Mouse (Mus musculus) ovary, postnatal 10 days (tissue): Measurements from ENCODE around the gene Rnf128.

Experiments used
- DNase-seq: peaks from one replicate; pipeline ENCODE4 v3.0.0; 2022; ENCODE audit warnings: low spot score

Rnf128 gene

DNA sequence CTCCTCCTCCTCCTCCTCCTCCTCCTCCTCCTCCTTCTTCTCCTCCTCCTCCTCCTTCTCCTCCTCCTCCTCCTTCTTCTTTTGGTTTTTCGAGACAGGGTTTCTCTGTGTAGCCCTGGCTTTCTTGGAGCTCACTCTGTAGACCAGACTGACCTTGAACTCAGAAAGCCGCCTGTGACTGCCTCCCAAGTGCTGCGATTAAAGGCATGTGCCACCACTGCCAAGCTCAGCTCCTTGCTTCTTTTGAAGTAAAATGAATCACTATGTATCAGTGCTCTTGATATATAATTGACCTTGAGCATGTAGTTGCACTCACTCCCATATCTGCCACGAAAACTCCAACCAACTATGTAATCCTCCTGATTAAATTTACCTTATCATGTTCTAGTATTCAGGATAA, 59.0 kb downstream of the Rnf128 start:
- DNase-seq = no peak

DNA sequence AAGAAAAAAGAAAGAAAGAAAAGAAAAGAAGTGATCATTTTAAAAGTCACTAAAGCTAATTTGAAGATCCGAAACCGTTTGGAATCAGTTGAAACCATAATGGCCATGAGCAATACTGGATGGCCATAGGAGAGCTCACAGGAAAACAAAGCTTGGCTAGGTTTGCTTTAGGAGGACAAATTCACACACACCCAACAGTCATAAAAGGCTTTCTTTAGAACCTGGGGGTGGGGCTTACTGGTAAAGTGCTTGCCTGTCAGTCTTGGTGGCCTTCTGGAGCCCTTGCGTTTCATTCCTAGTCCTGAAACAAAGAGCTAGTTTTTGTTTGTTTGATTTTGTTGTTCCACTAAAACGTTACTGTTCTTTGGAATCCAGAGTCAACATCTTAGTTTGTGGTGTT, 71.6 kb downstream of the Rnf128 start:
- DNase-seq = no peak

DNA sequence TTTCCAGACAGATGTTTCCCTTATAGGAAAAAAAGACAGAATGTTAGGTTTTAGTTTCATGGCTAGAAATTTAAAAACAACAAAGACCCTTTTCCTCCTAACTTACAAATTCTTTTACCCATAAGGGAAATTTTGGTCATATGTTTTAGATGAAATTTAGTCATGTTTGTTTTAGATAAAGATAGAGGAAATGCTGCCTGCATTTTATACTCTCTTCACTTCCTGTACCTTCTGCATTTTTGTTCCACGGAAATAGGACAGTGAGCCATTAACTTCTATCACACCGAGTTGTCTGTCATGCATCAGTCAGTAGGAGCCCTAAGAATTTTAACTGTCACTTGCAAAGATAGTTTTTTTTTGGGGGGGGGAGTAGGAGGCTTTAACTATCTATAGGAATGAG, 76.6 kb downstream of the Rnf128 start:
- DNase-seq = no peak

DNA sequence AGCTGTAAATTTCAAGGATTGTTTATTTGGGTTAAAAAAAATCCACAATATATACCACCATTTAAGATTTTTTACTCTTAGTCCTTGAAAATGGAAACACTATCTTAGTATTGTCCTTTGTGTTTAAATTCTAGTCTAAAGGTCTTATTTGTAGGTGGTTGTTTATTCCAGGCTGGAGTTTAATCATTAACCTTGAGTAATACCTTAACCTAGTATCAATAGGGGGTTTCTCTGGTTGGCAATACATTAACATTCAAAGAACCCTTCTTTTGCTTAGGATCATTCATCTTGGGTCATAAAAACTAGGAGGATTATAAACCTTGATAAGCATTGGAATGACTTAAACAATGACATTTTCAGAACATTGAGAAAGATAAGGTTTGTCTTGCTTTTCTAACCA, 77.3 kb downstream of the Rnf128 start:
- no peak for DNase-seq

DNA sequence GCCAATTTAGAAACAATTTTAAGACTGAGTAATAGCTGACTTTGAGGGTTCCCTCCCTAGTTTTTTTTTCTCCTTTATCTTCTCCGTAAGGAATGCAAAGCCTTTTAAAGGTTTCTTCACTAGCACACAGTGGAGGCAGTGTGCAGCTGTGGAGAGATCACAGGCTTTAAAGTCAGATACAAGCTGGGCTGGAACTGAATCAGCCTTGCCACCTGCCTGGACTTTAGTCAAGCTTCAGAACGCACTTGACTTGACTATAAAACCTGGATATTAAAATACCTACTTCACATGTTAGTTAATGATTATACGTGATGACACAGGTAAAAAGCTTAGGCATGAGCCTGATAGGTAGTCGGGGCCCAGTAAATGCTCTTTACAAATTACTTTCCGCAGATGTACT, 89.1 kb downstream of the Rnf128 start:
- DNase-seq = no peak

DNA sequence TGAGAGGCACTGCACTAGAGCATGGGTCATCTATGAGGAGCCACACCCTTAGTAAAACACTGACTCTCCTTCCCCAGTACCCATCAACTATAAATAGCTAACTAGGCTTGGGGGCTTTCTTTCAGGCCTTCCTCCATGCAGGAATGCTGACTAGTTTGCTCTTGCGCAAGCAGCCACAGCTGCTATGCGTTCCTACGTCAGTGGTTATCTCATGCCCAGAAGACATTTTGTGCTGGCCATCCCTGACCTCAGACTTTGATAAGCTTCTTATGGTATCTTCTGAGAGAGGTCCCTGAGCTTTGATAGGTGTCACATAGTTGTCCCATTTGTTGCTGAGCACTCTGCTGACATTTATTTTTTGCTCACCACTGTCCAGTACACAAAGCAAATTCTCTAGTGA, 90.2 kb downstream of the Rnf128 start:
- DNase-seq = no peak

DNA sequence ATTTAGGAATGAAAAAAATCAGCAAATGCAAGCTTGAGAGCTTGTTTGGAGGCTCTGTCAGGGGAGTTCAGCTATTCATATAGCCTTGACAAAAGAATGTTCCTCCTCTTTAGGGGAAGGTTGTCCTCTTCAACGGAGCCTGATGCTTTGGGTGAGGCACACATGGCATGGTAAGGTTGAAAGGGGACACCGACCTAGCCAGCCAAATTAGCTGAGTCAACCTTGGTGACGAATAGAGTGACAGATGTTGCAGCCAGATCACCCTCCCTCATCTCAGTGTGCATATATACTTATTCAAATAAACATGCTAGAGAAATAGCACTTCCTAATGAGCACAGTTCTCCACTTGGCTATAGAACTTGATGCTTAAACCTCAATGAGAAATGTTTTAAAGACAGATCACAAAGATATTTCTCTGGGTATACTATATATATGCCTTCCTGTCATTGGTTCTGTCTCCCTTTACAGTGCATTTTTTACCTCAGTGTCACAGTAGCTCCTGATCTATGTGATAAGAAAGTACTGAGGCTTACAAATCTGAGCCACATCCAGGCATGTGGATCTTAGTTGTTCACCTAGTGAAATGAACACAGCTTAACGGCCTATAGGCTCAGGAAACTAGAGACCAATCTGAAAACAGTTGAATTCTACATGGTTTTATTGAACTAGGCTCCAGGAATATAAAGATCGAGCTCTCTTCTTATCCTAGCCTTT, 91.4 kb downstream of the Rnf128 start:
- DNase-seq = no peak

DNA sequence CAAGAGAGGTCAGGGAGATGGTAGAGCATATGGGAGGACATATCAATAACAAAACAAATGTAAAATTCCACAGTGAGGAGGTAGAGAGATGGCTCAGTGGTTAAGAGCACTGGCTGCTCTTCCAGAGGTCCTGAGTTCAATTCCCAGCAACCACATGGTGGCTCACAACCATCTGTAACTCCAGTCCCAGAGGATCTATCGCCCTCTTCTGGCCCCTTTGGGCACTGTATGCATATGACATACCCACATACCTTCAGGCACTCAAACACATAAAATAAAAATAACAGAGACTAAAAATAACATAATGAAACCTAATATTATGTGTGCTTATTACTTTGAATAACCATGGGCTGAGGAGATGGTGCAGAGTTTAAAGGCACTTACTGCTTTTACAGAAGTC, 99.0 kb downstream of the Rnf128 start:
- no peak for DNase-seq

DNA sequence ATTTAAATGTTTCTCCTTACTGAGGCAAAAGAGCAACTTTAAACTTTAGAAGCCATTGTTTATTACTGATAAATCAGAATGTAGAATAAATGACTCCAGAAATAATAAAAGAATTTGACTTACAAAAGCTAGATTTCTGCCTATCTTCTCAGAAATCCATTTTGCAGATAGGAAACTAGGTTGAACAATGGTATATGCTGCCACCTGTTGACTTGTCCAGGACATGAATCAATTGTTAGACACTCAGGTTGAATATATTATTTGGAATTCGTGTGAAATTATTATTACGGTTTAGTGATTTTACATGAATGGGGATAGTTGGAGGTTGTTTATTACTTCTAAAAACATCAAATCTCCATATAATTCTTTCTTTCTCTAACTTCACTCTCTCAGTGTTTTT, 102.7 kb downstream of the Rnf128 start:
- no peak for DNase-seq

DNA sequence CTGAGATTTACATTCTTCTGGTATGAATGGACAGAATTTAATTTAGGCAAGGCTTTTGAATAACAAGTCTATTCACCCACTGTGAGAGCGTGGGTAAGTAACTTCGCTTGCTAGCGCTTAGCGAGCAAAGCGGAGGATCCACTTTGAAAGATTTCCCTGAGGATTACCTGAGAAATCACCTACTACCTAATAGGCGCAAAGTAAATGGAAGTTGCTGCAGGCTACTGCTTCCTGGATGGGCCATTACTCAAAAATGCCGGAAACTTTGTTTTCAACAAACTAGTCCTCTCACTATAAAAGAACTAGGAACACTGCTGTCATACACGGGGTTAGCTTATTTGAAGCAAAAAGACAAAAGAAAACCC, 121.3 kb downstream of the Rnf128 start:
- no peak for DNase-seq

DNA sequence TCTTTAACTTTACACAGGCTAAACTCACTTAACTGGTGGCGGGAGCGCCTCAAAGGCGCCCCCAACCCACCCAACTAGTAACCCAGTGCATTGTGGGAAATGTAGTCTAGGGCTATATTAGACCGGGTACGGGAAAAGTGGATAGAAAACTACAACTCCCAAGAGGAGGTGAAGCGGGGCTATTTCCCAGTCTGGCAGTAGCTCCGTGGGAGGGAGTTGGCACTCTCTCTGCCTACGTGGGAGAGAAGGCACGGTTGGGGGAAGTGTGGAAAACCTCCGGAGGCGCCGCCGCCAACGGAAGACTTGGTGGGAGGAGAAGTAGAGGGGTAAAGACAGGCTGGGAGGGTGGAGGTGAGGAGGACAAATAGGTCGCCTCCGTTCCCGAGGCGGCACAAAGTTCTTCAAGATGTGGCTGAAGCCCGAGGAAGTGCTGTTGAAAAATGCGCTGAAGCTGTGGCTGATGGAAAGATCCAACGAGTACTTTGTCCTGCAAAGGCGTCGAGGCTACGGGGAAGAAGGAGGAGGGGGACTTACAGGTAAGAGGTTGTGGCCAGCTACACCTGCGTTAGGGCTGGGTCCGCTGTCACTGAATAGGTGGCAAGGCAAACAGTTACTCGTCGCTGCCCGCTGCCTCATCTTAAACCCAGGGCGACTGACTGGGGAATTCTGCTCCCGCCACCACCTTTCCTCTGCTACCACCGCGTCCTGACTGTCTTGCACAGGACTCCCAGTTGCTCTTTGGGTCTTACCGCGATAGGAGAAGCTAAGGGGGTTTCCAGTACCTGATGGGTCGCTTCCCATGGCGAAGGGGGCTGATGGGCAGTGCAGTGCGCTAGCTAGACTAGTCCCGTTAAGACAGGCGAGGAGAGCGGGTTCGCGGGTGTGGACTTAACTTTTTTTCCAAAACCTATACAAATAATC, 121.9 kb downstream of the Rnf128 start, which contains the start of gene Tbc1d8b:
TSS of gene Tbc1d8b (plus strand) at position 222 of the 921 bp plus-strand sequence.
- DNase-seq = peak; percentile 20

DNA sequence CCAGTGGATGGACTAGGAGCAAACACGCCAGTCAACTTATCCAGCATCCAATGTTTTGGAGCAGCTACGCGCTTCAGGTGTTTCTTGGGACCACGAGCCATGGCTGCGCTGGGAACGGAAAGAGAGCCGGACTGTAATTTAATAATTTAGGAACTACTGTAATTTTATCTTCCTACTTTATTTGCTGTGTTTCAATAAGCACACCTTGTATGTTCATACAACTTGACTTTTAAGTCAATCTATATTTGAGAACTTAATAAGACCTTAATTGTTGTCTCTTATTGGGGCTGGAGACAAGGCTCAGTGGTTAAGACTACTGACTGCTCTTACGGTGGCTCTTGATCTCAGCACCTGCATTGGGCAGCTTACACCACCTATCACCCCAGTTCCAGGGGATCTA, 151.3 kb downstream of the Rnf128 start, which contains the start of gene Gm15013:
TSS of gene Gm15013 (minus strand) at position 101 of the 400 bp plus-strand sequence.
- DNase-seq = no peak

DNA sequence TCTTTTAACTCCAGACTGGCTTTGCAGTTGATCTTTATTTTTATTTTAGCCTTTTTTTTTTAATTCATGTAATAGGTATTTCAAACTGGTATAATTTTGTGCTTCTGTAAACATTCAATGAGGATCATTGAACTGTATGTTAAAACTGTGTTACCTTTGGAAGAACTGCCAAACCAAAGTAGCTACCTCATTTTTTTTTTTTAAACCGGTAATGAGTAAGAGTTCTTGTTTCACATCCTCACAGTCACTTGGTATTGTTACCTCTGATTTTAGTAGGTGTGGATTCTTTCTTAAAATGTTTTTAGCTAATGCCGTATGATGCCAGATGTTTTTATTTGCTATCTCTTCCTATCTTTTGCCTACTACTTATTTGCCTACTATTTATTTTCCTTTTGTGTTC, 159.2 kb downstream of the Rnf128 start:
- DNase-seq = no peak
